Mouse (Mus musculus) limb, embryonic 10.5 days (tissue): Measurements from ENCODE around the gene Cluh. TPM values are rescaled to one million over a fixed set of nuclear protein-coding genes. Genes with fewer than 3 reads are reported as not detected.

Experiments used
- DNase-seq: peaks from one replicate; pipeline ENCODE4 v3.0.0-alpha.2; 2017; ENCODE audit warnings: low spot score
- H3K27ac ChIP-seq: fragments of 300-500 bp; sonication (generic); 2 replicates; pipeline ENCODE4 v1.5.1; 2016; ENCODE audit warnings: mild to moderate bottlenecking
- H3K27me3 ChIP-seq: fragments of 300-500 bp; sonication (generic); 2 replicates; pipeline ENCODE4 v1.6.1; 2016; ENCODE audit warnings: low read depth, mild to moderate bottlenecking; ENCODE audit not compliant: poor library complexity, severe bottlenecking
- H3K36me3 ChIP-seq: fragments of 300-500 bp; sonication (generic); 2 replicates; pipeline ENCODE4 v1.6.1; 2016; ENCODE audit warnings: mild to moderate bottlenecking, moderate library complexity
- H3K4me1 ChIP-seq: fragments of 300-500 bp; sonication (generic); 2 replicates; pipeline ENCODE4 v1.6.1; 2016
- H3K4me3 ChIP-seq: fragments of 300-500 bp; sonication (generic); 2 replicates; pipeline ENCODE4 v1.5.1; 2016; ENCODE audit warnings: mild to moderate bottlenecking, moderate library complexity
- H3K9me3 ChIP-seq: fragments of 300-500 bp; sonication (generic); replicated peaks from 2 replicates; pipeline ENCODE4 v1.6.1; 2016; ENCODE audit warnings: mild to moderate bottlenecking
- WGBS: fragments of 180-500 bp; shearing (Covaris S2); methylation state at CpG from one replicate; pipeline ENCODE4 v1.1.7; 2016; 5-methylcytosine and 5-hydroxymethylcytosine counted together
- polyA plus RNA-seq: library from polyadenylated mRNA; unstranded; fragments of >200 nt; fragmentation: Nextera tagmentation; extraction: Ambion mirVana; gene quantifications from 2 replicates; pipeline ENCODE4 v1.2.1, GENCODE M21; 2016

Gene Cluh
- polyA plus RNA-seq, 1 experiment from 2014 or later = 32.8 TPM

DNA sequence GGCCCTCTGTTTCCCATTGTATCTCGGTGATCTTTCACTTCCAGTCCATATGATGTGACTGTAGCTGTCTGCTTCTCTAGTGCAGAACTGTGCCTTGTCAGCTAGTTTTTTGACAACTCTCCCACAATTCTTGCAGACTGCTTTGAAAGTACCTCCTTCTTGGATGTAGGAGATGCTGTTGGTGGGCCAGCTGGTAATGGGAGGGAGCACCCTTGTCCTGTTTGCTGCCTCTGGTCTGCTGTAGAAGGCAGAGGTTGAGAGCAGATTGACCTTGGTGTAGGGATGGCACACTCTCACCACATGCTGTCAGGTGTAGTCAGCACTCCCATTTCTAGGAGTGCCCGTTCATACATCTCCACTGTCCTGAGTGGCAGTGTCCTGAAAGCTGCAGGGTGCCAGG lies 19.7 kb downstream of the Cluh start:
- Histone ChIP-seq H3K4me1 (no peaks in the 10 kb centered on the region), H3K9me3 (no peaks in the 10 kb centered on the region), H3K36me3 (peaks cover 77% of the 10 kb centered on the region), H3K4me3 (no peak overlapping the region), H3K27ac (no peak overlapping the region), H3K27me3 (no peaks in the 10 kb centered on the region)
- no peak for DNase-seq
- WGBS = 99% methylated on average over 2 of the region's 2 CpGs

- H3K27me3 ChIP-seq = no peaks in the 10 kb centered on the region
- H3K27ac ChIP-seq = no peak overlapping the region
- no peak for DNase-seq
- no peak overlapping the region for H3K4me3 ChIP-seq
- no peaks in the 10 kb centered on the region for H3K4me1 ChIP-seq
- peaks cover 77% of the 10 kb centered on the region for H3K36me3 ChIP-seq
- H3K9me3 ChIP-seq = no peaks in the 10 kb centered on the region
These were observed 20.9 kb downstream of the Cluh start for GRCm38 (mm10) chr11:74670151-74670550.

- Histone ChIP-seq H3K27me3 (no peaks in the 10 kb centered on the region), H3K4me3 (no peak overlapping the region), H3K4me1 (no peaks in the 10 kb centered on the region), H3K36me3 (peaks cover 77% of the 10 kb centered on the region), H3K27ac (no peak overlapping the region), H3K9me3 (no peaks in the 10 kb centered on the region)
- WGBS = 96% methylated on average over 1 of the region's 1 CpGs
- no peak for DNase-seq
These were observed 21.7 kb downstream of the Cluh start for GRCm38 (mm10) chr11:74671013-74671412.

- Histone ChIP-seq H3K27ac (no peak overlapping the region), H3K27me3 (no peaks in the 10 kb centered on the region), H3K4me1 (no peaks in the 10 kb centered on the region), H3K4me3 (no peak overlapping the region), H3K36me3 (peaks cover 77% of the 10 kb centered on the region), H3K9me3 (no peaks in the 10 kb centered on the region)
- DNase-seq = no peak
- WGBS = 94% methylated on average over 5 of the region's 5 CpGs
These were observed 22.5 kb downstream of the Cluh start for GRCm38 (mm10) chr11:74671839-74672238.

DNA sequence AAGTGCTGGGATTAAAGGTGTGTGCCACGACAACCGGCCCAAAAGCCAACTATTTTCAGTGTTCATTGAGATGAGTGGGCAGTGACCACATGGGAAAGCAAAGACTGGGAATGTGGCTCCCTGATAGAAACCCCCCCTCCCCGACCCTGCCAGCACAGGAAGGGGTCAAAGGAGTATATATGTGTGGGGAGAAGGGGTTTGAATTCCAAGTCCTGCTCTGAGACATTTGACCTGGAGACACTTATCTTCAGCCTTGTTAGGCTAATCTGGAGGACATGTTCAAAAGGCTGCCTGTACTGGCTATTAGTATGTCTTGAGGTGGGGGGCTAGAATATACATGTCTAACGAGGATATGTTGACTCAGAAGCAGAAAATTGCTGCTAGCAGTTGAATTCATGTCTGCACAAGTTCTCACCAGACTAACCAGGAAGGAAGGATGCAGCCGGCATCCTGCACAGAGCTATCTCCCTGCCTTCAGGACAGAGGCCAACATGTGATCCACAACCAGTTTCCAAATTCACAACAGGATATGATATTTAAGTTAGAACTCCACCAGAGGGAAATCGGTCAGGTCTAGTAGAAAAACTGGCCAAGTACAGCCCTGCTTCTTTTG lies 23.7 kb downstream of the Cluh start:
- Histone ChIP-seq H3K4me3 (no peak overlapping the region), H3K4me1 (no peaks in the 10 kb centered on the region), H3K27me3 (no peaks in the 10 kb centered on the region), H3K9me3 (no peaks in the 10 kb centered on the region), H3K36me3 (peaks cover 77% of the 10 kb centered on the region), H3K27ac (no peak overlapping the region)
- 87% methylated on average over 6 of the region's 6 CpGs for WGBS
- no peak for DNase-seq

DNA sequence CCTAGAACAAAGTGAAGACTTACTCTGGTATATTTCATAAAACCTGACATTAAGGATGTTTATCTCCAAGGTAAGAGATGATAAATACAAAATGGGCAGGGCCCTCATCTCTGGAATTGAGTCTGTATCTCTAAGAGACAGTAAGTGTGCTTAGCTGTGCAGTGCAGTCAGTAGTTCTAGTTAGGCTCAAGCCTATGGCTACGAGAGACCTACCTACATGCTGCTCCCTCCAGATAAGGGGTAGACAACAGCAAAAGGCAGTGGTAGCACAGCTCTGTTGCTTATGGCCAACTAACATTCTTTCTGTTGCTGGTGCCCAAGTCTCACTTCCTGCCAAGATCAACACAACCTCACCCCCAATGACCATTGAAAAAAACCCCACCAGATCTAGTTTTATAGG lies 24.3 kb downstream of the Cluh start:
- Histone ChIP-seq H3K4me3 (no peak overlapping the region), H3K36me3 (peaks cover 77% of the 10 kb centered on the region), H3K4me1 (no peaks in the 10 kb centered on the region), H3K9me3 (no peaks in the 10 kb centered on the region), H3K27ac (no peak overlapping the region), H3K27me3 (no peaks in the 10 kb centered on the region)
- no peak for DNase-seq
- WGBS = 91% methylated on average over 1 of the region's 1 CpGs

GRCm38 (mm10) chr11:74674713-74675112 lies 25.4 kb downstream of the Cluh start:
- peaks cover 77% of the 10 kb centered on the region for H3K36me3 ChIP-seq
- H3K4me1 ChIP-seq = no peaks in the 10 kb centered on the region
- H3K4me3 ChIP-seq = no peak overlapping the region
- no peaks in the 10 kb centered on the region for H3K27me3 ChIP-seq
- H3K9me3 ChIP-seq = no peaks in the 10 kb centered on the region
- no peak overlapping the region for H3K27ac ChIP-seq
- 97% methylated on average over 8 of the region's 8 CpGs for WGBS
- DNase-seq = no peak

DNA sequence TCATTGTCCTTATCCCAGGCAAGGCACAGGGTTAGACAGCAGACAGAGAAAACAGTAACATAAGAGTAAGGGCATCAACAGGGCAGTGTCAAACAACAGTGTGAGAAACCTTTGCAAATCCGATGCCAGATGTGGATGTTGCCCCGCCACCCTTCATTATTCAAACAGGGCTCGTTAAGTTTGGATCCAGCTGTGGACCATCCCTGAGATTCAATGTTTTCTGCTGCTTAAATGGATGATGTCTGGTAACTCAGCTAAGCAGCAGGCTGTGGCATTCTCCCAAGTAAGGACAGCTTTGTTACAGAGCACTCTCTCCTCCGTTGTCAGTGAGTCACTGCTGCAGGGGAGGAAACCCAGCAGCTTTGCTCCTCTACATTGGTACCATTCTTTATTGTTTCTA lies 25.9 kb downstream of the Cluh start:
- H3K36me3 ChIP-seq = peaks cover 77% of the 10 kb centered on the region
- no peaks in the 10 kb centered on the region for H3K27me3 ChIP-seq
- DNase-seq = no peak
- H3K9me3 ChIP-seq = no peaks in the 10 kb centered on the region
- no peak overlapping the region for H3K27ac ChIP-seq
- H3K4me1 ChIP-seq = no peaks in the 10 kb centered on the region
- no peak overlapping the region for H3K4me3 ChIP-seq
- WGBS = 88% methylated on average over 4 of the region's 4 CpGs

GRCm38 (mm10) chr11:74692151-74692550 lies 42.9 kb downstream of the Cluh start:
- peaks cover 80% of the 10 kb centered on the region for H3K36me3 ChIP-seq
- no peak for DNase-seq
- WGBS = 85% methylated on average over 1 of the region's 1 CpGs
- H3K27ac ChIP-seq = no peak overlapping the region
- H3K9me3 ChIP-seq = no peaks in the 10 kb centered on the region
- H3K4me3 ChIP-seq = no peak overlapping the region
- H3K4me1 ChIP-seq = no peaks in the 10 kb centered on the region
- H3K27me3 ChIP-seq = no peaks in the 10 kb centered on the region

DNA sequence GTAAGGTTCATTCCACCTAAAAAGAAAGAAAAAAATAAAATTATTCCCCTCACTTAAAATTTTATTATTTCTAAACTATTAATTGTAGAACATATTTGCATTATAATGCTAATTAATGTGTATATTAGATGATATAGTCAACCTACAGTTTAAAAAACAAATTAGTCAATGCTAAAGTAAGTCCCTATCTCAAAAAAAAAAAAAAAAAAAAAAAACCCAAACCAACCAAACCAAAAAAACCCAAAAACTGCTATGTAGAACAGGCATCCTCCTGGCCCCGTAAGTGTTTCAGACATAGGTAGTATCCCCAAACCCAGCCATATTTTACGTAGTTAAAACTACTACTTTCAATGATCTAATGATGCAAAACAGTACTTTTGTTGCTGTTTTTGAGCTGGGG lies 50.2 kb downstream of the Cluh start:
- peaks cover 55% of the 10 kb centered on the region for H3K36me3 ChIP-seq
- no peak for DNase-seq
- H3K27ac ChIP-seq = no peak overlapping the region
- no peaks in the 10 kb centered on the region for H3K9me3 ChIP-seq
- 99% methylated on average over 2 of the region's 2 CpGs for WGBS
- H3K4me1 ChIP-seq = no peaks in the 10 kb centered on the region
- H3K4me3 ChIP-seq = no peak overlapping the region
- H3K27me3 ChIP-seq = no peaks in the 10 kb centered on the region

GRCm38 (mm10) chr11:74704068-74704467 lies 54.8 kb downstream of the Cluh start:
- WGBS = 96% methylated on average over 2 of the region's 2 CpGs
- no peak for DNase-seq
- no peaks in the 10 kb centered on the region for H3K4me1 ChIP-seq
- H3K36me3 ChIP-seq = peaks cover 26% of the 10 kb centered on the region
- no peak overlapping the region for H3K27ac ChIP-seq
- no peaks in the 10 kb centered on the region for H3K27me3 ChIP-seq
- H3K9me3 ChIP-seq = no peaks in the 10 kb centered on the region
- no peak overlapping the region for H3K4me3 ChIP-seq

GRCm38 (mm10) chr11:74708781-74709180 lies 59.5 kb downstream of the Cluh start:
- Histone ChIP-seq H3K4me1 (no peaks in the 10 kb centered on the region), H3K4me3 (no peak overlapping the region), H3K27me3 (no peaks in the 10 kb centered on the region), H3K27ac (no peak overlapping the region), H3K36me3 (peaks cover 34% of the 10 kb centered on the region), H3K9me3 (no peaks in the 10 kb centered on the region)
- WGBS = 43% methylated on average over 1 of the region's 1 CpGs
- no peak for DNase-seq

DNA sequence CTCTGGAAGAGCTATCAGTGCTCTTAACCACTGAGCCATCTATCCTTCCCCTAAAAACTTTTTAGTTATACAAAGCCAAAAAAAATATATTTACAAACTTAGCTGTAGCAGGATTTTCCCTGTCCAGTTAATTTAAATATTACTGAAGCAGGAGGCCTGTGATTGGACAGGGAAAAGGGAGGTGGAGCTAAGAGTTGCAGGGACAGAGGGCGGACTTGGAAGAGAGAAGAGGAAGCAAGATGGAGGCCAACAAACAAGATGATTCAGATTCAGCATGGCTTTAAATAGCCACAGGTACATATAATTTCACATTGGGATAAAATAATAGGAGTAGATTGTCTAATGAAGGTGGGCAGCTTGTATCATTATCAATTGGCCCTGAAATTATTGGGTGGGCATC lies 61.4 kb downstream of the Cluh start:
- no peaks in the 10 kb centered on the region for H3K9me3 ChIP-seq
- WGBS = 95% methylated on average over 1 of the region's 1 CpGs
- no peak for DNase-seq
- no peaks in the 10 kb centered on the region for H3K27me3 ChIP-seq
- peaks cover 32% of the 10 kb centered on the region; the same call in 1 of the 2 replicates for H3K36me3 ChIP-seq
- no peak overlapping the region for H3K4me3 ChIP-seq
- H3K27ac ChIP-seq = no peak overlapping the region
- no peaks in the 10 kb centered on the region for H3K4me1 ChIP-seq

DNA sequence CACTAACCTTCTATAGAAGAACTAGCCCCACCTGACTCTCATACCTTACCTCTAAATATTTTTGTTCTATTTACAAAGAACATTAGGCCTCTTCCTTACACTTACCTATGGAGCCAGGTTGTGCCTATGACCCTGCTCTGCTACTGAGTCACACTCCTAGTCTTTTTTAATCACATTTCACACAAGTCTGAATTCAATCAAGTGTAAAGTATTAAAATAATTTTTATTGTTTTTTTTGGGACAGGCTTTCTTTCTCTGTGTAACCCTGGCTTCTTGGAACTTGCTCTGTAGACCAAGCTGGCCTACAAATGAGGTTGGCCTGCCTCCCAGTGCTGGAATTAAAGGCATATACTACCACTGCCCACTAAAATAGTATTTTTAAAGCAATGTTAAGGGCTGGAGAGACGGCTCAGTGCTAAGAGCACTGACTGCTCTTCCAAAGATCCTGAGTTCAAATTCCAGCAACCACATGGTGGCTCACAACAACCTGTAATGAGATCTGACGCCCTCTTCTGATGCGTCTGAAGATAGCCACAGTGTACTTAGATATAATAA lies 66.8 kb downstream of the Cluh start:
- peaks cover 14% of the 10 kb centered on the region; the same call in 1 of the 2 replicates for H3K36me3 ChIP-seq
- no peaks in the 10 kb centered on the region for H3K4me1 ChIP-seq
- H3K4me3 ChIP-seq = no peak overlapping the region
- DNase-seq = no peak
- no peaks in the 10 kb centered on the region for H3K27me3 ChIP-seq
- WGBS = 97% methylated on average over 3 of the region's 3 CpGs
- H3K9me3 ChIP-seq = no peaks in the 10 kb centered on the region
- no peak overlapping the region for H3K27ac ChIP-seq
